Mouse (Mus musculus) spleen, adult 2 months (tissue): Measurements from ENCODE around the gene Snx3.

ENCODE experiments used
- CTCF ChIP-seq: fragments of 200-500 bp; IDR thresholded peaks from 2 replicates; pipeline ENCODE4 v1.5.1; 2011; ENCODE audit warnings: mild to moderate bottlenecking, inconsistent platforms; ENCODE audit not compliant: insufficient read depth, insufficient read length, insufficient replicate concordance; ENCODE audit errors: extremely low read depth
- POLR2A ChIP-seq: fragments of 200-500 bp; IDR thresholded peaks from 2 replicates; pipeline ENCODE4 v1.6.1; 2011; ENCODE audit warnings: low read depth, low read length, inconsistent platforms

DNA sequence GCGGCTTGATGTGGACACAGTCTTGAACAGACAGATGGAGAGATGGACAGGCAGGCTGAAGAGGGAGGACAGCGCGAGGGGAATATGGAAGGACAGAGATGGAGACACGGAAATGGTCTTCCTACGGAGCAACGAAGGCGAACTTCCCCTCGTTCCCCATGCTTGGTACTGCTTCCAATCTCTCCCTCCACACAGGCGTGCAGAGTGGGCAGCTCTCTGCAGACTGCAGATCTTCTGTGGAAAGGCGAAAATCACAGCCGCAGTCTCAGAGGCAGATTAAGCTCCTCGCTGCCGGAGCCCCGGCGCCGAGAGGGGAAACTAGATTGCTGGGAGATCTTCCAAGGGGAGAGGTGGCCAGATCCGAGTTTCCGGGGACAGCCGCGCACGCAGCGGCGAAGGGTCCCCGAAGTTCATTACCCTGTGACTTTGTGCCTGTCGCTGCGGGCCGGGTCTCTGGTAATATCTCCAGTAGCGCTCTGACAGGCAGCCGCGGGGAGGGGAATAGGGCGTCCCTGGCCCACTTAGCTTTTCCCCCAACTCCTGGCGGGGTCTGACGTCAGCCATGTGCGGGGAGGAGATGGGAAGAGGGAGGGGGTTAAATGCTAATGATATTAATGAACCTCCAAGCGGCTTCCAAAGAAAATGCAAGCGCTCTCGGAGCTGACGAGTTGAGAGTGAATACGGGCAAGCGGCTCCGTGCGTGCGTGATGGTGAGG is 81.5 kb downstream of the Snx3 start, which contains the start of the genes Nr2e1 and Ostm1:
- no peak for TF ChIP-seq CTCF
- TF ChIP-seq POLR2A: no peak
